Mouse (Mus musculus): ENCODE results near the gene Nid1. TPM values are rescaled to one million over a fixed set of nuclear protein-coding genes. Genes with fewer than 3 reads are reported as not detected.
"Not testable (repeated sequence)": the region's sequence is repeated elsewhere in the genome, so short reads cannot be mapped to it uniquely, and the experiment has no call there.

Nid1 gene
- 7.3 and 8.4 TPM in 2 replicates for polyA plus RNA-seq (2012; rRNA removed)

DNA sequence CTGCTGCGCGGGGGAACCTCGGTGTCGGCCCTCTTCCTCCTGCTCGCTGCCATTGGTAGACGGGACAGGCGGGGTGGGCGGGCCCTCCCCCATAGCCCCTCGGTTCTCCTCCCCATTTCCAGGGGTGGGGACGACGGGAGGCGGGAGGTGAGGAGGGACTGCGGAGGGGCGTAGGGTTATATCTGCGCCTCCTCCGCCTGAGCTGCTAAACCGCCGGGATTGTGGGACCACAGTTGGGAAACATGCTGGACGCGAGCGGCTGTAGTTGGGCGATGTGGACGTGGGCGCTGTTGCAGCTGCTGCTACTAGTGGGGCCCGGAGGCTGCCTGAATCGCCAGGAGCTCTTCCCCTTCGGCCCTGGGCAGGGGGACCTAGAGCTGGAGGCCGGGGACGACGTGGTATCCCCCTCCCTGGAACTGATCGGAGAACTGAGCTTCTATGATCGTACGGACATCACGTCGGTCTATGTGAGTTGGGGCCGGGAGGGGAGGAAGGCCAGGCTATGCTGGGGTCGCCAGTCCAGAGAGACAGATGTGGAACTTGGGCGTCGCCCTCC is at the start of gene Nid1:
Nid1 (plus strand) TSS at position 92 of the 556 bp plus-strand sequence.
- H3K4me1 ChIP-seq (ENCODE audit: control insufficient read depth, insufficient read depth, low read length); H3K27ac ChIP-seq (ENCODE audit: insufficient read depth, low read length); H3K4me3 ChIP-seq (ENCODE audit: insufficient read depth, low read length): not testable (repeated sequence)

GRCm38 (mm10) chr13:13393228-13394095 is 43.9 kb upstream of the Nid1 start, which contains the start of gene Gpr137b:
TSS of gene Gpr137b (minus strand) at chr13:13394014.
- peak within 1 kb of the TSS; percentile 51 for H3K4me3 ChIP-seq (ENCODE audit: insufficient read depth, low read length)
- H3K4me1 ChIP-seq (ENCODE audit: control insufficient read depth, insufficient read depth, low read length); H3K27ac ChIP-seq (ENCODE audit: insufficient read depth, low read length): not testable (repeated sequence)

GRCm38 (mm10) chr13:13394096-13394395 is 43.3 kb upstream of the Nid1 start:
- H3K4me3 ChIP-seq (ENCODE audit: insufficient read depth, low read length), result peak overlapping the region; percentile 51
- not testable (repeated sequence) for H3K4me1 ChIP-seq (ENCODE audit: control insufficient read depth, insufficient read depth, low read length); H3K27ac ChIP-seq (ENCODE audit: insufficient read depth, low read length)

DNA sequence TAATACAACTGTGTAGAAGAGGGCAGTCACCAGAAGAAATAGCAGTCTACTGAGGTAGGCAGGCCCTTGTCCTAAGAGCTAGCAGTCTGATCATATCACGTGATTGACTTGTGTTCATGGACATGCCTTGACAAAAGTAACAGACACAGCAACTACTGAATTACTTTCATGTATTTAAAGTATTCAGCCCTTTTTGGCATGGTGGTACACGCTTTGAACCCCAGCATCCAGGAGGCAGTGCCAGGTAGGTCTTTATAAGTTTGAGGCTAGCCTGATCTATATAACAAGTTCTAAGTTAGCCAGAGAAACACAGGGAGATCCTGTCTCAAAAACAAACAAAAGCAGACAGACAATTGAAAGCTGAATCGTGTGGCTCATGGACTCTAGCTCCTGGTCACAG is 36.5 kb upstream of the Nid1 start:
- H3K27ac ChIP-seq (ENCODE audit: insufficient read depth, low read length); H3K4me1 ChIP-seq (ENCODE audit: control insufficient read depth, insufficient read depth, low read length); H3K4me3 ChIP-seq (ENCODE audit: insufficient read depth, low read length): not testable (repeated sequence)

GRCm38 (mm10) chr13:13402818-13403217 is 34.5 kb upstream of the Nid1 start:
- H3K4me3 ChIP-seq (ENCODE audit: insufficient read depth, low read length); H3K27ac ChIP-seq (ENCODE audit: insufficient read depth, low read length); H3K4me1 ChIP-seq (ENCODE audit: control insufficient read depth, insufficient read depth, low read length): not testable (repeated sequence)

DNA sequence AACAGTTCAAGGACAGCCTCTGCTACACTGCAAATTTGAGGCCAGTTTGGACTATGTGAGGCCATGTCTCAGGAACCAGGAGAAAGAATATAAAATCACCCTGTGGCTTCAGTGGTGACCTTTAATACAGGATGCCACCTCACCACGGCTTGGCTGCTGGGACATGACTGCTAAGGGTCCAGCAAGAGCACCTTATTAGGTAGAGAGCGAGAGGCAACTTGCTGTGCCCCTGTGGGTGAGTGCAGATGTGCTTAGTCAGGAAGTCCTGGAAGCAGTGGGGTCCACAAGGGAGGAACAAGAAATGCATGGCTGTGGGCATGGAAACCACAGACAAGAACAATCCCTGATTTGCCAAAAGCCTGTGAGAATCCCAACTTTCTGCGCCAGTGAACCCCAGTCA is 34.0 kb upstream of the Nid1 start:
- H3K27ac ChIP-seq (ENCODE audit: insufficient read depth, low read length); H3K4me1 ChIP-seq (ENCODE audit: control insufficient read depth, insufficient read depth, low read length); H3K4me3 ChIP-seq (ENCODE audit: insufficient read depth, low read length): not testable (repeated sequence)

GRCm38 (mm10) chr13:13403839-13404238 is 33.5 kb upstream of the Nid1 start:
- not testable (repeated sequence) for H3K4me1 ChIP-seq (ENCODE audit: control insufficient read depth, insufficient read depth, low read length); H3K27ac ChIP-seq (ENCODE audit: insufficient read depth, low read length); H3K4me3 ChIP-seq (ENCODE audit: insufficient read depth, low read length)

DNA sequence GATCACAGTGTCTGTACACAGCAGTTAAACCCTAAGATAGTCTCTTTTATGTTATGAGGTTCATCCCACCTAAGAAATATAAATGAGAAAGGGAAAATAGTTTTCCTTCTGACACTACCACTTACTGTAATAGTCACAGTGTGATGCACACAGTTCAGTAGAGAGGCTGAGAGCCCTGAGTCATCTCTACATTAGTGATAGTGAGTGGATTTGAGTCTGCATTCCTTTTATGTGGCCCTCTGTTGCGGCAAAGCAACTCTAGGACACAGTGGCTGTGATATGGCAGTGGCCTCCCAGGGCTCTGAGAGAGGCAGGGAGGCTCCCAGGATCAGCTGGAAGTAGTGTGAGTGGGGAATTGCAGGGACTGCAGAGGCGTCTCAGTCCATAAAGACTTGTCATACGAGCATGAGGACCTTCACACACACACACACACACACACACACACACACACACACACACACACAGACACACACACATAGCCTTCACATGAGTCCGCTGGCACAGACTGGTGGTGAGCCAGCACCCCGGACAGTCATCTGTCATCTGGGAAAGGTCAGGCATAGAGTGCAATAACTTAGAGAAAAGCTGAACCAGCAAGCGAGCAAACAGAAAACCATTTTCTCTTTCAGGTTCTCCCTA is 32.7 kb upstream of the Nid1 start:
- H3K27ac ChIP-seq (ENCODE audit: insufficient read depth, low read length); H3K4me1 ChIP-seq (ENCODE audit: control insufficient read depth, insufficient read depth, low read length); H3K4me3 ChIP-seq (ENCODE audit: insufficient read depth, low read length): not testable (repeated sequence)

DNA sequence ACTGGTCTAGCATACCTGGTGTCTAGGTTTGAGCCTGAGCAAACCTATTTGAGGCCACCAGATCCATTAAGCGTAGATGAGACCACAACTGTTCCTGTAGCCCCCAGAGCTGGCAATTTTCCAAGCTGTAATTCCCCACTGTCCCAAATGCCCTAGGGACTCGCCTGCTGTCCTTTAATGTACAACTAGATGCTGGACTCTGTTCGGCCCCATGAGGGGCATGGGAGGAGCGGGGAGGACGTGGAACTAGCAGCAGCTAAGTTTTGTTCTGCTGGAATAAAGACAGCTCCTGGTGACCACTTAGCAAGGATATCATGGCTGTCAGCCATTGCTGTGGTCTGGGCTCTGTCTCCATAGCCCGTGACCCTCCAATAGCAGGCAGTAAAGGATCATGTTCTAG is 31.8 kb upstream of the Nid1 start:
- not testable (repeated sequence) for H3K27ac ChIP-seq (ENCODE audit: insufficient read depth, low read length); H3K4me1 ChIP-seq (ENCODE audit: control insufficient read depth, insufficient read depth, low read length); H3K4me3 ChIP-seq (ENCODE audit: insufficient read depth, low read length)

GRCm38 (mm10) chr13:13414206-13414605 is 23.1 kb upstream of the Nid1 start:
- H3K27ac ChIP-seq (ENCODE audit: insufficient read depth, low read length), result no peak overlapping the region
- no peaks in the 10 kb centered on the region for H3K4me1 ChIP-seq (ENCODE audit: control insufficient read depth, insufficient read depth, low read length)
- TF ChIP-seq CTCF (IDR thresholded peaks at IDR 0.05; ENCODE audit: extremely low read depth, insufficient read depth, low read length) (no peak), POLR2A (IDR thresholded peaks at IDR 0.05; ENCODE audit: extremely low read depth, insufficient read depth, low read length) (no peak)
- no peak overlapping the region for H3K4me3 ChIP-seq (ENCODE audit: insufficient read depth, low read length)

DNA sequence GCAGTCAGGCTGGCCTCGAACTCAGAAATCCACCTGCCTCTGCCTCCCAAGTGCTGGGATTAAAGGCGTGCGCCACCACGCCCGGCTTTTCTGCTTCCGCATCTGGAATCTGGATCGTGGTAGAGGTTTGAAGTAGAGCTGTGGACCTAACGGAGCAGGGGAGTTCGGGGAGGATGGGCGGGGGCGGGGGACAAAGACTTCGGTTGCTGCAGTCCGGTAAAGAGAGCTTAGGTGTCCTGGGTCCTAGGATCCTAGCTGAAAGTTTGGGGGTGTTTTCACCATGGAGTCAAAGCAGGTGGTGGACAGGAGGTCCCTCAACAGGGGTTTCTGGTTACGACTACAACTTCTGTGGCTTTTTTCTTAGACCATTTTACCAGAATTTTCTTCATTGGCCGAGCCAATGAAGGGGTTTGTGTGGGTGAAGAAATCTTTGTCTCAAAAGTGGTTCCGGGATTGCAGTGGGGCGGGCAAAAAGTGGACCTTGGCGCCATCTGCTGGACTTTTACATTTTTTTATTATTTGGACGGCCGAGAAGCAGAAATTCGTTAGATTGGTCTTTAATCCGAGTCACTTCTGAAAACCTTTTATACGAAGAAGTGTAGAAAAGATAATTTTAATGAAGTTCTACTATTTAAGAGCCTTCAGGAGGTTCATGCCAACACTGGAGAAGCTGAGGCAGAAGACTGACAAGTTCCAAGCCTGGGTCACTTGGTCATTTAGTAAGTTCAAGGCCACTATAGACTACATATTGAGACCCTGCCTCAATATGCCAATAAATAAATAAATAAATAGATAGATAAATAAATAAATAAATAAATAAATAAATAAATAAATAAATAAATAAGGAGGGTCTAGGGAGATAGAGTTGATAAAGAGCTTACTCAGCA is 22.0 kb upstream of the Nid1 start:
- H3K4me3 ChIP-seq (ENCODE audit: insufficient read depth, low read length); H3K4me1 ChIP-seq (ENCODE audit: control insufficient read depth, insufficient read depth, low read length); H3K27ac ChIP-seq (ENCODE audit: insufficient read depth, low read length): not testable (repeated sequence)
- peak; percentile 27; the same call in 1 of the 2 replicates for TF ChIP-seq CTCF (IDR thresholded peaks at IDR 0.05; ENCODE audit: extremely low read depth, insufficient read depth, low read length)

DNA sequence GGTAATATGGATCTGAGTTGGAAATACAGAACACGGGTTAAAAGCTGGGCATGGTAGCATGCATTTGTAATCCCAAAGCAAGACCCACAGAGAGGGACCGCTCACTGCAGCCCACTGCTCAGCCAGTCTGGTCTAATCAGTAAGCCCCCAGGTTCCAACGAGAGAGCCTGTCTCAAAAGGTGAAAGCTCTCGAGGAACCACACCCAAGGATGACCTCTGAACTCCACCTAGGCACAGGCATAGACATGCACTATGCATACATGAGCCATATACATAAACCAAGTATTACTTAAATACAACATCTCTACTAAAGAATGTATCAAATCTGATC is 21.4 kb upstream of the Nid1 start:
- H3K4me3 ChIP-seq (ENCODE audit: insufficient read depth, low read length); H3K4me1 ChIP-seq (ENCODE audit: control insufficient read depth, insufficient read depth, low read length); H3K27ac ChIP-seq (ENCODE audit: insufficient read depth, low read length): not testable (repeated sequence)

GRCm38 (mm10) chr13:13418859-13419258 is 18.5 kb upstream of the Nid1 start:
- H3K27ac ChIP-seq (ENCODE audit: insufficient read depth, low read length); H3K4me1 ChIP-seq (ENCODE audit: control insufficient read depth, insufficient read depth, low read length); H3K4me3 ChIP-seq (ENCODE audit: insufficient read depth, low read length): not testable (repeated sequence)

DNA sequence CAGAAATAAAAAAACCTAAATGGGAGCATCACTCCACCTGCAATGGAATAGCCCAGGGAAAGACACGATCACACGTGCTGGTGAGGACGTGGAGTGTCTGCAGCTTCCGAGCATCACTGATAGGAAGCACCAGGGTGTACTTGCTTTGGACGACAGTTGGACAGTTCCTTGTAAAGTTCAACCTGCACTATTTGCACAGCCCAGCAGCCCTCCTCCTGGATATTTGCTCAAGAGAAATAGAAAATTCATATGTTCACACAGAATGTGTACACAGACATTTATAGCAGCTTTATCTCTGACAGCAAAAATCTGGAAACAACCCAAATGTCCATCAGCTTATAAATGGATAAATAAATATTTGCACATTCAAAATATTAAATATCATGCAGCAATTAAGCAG is 14.1 kb upstream of the Nid1 start:
- H3K4me1 ChIP-seq (ENCODE audit: control insufficient read depth, insufficient read depth, low read length); H3K27ac ChIP-seq (ENCODE audit: insufficient read depth, low read length); H3K4me3 ChIP-seq (ENCODE audit: insufficient read depth, low read length): not testable (repeated sequence)

- not testable (repeated sequence) for H3K27ac ChIP-seq (ENCODE audit: insufficient read depth, low read length); H3K4me1 ChIP-seq (ENCODE audit: control insufficient read depth, insufficient read depth, low read length); H3K4me3 ChIP-seq (ENCODE audit: insufficient read depth, low read length)
Measured at GRCm38 (mm10) chr13:13436161-13436560, 1.2 kb upstream of the Nid1 start.
